Mouse (Mus musculus) lung, adult 2 months (tissue): ENCODE data around the gene Met.

ENCODE experiments used
- CTCF ChIP-seq: fragments of 200-500 bp; IDR thresholded peaks from 2 replicates; pipeline ENCODE4 v1.5.1; 2011; ENCODE audit warnings: mild to moderate bottlenecking, low read length, control low read depth; ENCODE audit not compliant: insufficient read depth
- POLR2A ChIP-seq: fragments of 200-500 bp; IDR thresholded peaks from 2 replicates; pipeline ENCODE4 v1.6.1; 2011; ENCODE audit warnings: low read depth, mild to moderate bottlenecking, control low read depth, low read length, borderline replicate concordance; ENCODE audit errors: extremely low read depth

DNA sequence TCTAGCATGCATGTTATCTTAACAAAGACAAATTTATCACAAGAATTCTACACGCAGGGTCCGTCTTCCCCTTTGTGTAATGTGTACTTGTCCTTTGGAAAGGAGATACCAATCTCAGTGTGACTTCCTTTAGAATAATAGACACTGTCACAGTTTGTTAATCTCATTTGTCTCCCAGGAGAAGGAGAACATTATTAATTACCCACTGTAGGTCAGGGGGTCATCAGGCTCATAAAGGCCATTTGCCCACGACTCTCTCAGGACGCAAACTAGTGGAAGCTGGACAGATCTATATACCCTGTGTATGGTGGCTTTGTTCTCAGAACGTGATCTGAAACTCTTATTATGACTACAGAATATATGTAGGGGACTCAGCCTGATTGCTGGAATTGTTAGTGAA, 12.3 kb upstream of the Met start:
- no peak for TF ChIP-seq CTCF
- TF ChIP-seq POLR2A, result no peak
